Mouse (Mus musculus): ENCODE measurements around the gene Sec61a1.

The Sec61a1 gene

GRCm38 (mm10) chr6:88516667-88517066 is 2.0 kb downstream of the Sec61a1 start:
- no peak for DNase-seq (ENCODE audit: low spot score)

DNA sequence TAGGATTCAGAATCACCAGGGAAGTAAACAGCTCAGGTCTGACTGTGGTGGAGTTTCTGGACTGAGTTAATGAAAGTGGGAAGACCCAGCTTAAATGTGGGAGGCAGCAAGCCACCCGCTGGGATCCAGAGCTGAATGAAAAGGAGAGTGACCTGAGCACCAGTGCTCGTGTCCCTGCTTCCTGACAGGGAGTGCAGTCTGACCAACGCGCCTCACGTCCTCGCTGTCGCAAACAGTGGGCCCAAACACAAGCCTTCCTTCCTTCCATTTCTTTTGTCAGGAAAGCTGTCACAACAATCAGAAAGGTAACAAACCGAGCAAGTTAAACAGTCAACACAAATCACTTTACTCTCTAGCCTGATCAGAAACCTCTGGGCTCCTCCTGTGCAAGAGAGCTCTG is 2.7 kb downstream of the Sec61a1 start:
- no peak for DNase-seq (ENCODE audit: low spot score)

- no peak for DNase-seq (ENCODE audit: low spot score)
Measured at GRCm38 (mm10) chr6:88514546-88514945, 4.2 kb downstream of the Sec61a1 start.

DNA sequence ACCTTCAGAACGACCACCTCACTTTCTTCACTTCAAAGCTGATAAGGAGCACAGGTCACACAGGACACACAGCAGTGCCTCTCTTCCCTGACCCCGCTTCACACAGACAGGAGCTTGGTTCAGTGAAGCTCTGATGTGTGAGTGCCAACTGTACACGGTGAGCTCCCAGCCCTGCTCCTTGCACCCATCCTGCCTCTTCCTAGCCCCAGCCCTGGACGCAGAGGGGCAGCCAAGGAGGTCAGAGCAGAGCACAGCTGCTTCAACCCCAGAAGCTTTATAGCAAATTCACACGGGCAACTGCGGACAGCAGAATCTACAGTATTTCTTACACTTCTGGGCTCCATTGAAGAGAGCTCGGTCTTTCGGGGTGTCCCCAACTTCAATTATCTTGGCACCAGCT is 4.7 kb downstream of the Sec61a1 start:
- DNase-seq (ENCODE audit: low spot score): no peak

DNA sequence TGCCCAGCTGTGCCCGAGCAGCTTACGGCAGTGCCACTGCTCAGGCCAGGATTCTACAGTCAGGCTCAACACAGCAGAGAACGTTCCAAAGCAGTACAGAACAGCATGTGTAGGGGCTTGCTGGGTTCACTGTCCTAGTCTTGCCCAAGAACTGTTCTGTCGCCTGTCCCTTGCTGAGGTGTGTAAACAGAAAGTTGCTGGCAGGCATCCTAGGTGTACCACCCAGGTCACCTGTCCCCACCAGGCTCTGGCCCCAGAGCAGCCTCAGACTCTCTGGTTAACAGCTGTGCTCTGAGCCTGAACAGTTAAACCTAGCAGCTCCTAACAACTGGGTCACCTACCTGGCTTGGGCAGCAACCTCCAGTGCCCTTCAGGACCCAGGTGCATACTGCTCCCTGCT is 15.7 kb downstream of the Sec61a1 start:
- DNase-seq (ENCODE audit: low spot score): no peak

- DNase-seq (ENCODE audit: low spot score): no peak
Measured at GRCm38 (mm10) chr6:88502030-88502970, 16.4 kb downstream of the Sec61a1 start.

DNA sequence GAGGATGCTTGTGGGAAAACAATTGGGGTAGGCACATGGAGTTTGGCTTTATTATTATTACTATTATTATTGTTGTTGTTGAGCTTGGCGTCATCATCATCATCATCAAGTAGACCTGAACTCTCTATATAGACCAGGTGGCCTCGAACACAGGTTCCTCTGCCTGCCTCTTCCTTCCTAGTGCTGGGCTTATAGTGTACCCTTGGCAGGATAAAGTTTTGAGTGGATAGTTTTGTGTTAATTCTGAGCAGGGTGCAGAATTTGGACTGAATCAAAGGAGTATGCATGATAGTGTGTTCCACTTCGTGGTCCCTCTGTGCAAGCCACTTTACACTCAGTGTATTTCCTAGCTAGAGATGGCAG is 18.3 kb downstream of the Sec61a1 start:
- no peak for DNase-seq (ENCODE audit: low spot score)

- peak; percentile 82 for DNase-seq (ENCODE audit: low spot score)
Measured at GRCm38 (mm10) chr6:88499481-88500404, 19.0 kb downstream of the Sec61a1 start.

DNA sequence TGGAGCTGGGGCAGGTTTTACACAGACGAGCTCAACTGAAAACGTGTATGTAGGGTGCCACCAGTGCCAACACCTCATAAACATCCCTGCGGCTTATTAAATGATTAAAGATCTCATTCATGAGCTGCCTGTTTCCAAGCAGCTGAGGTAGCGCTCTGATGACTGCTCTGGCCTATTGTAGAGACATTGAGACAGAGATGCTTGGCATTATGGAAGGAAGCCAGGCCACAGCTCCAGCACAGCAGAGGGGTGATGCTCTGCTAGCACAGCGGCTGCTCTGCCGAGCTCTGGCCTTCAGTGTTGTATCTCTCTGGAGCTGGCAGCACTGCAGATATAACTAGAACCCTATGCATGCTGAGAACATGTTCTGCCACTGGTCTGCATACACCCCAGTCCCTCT is 25.0 kb downstream of the Sec61a1 start:
- no peak for DNase-seq (ENCODE audit: low spot score)

GRCm38 (mm10) chr6:88490629-88491354 is 27.9 kb downstream of the Sec61a1 start:
- no peak for DNase-seq (ENCODE audit: low spot score)

DNA sequence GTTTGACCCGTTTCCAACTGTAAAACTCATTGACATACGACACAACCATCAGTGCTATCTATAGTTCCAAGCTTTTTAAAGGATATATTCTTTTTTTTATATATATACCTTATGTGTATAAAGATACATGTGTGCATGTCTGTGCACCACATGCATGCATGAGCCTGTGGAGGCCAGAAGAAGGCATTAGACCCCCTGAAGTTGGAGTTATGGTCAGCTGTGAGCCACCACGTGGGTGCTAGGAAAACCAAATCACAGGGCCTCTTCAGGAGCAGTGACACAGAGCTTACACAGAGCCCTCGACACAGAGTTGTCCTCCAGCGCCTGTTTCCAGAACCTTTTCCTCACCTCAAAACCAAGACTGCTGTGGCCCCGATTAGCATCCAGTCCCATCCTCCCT is 28.9 kb downstream of the Sec61a1 start:
- no peak for DNase-seq (ENCODE audit: low spot score)

DNA sequence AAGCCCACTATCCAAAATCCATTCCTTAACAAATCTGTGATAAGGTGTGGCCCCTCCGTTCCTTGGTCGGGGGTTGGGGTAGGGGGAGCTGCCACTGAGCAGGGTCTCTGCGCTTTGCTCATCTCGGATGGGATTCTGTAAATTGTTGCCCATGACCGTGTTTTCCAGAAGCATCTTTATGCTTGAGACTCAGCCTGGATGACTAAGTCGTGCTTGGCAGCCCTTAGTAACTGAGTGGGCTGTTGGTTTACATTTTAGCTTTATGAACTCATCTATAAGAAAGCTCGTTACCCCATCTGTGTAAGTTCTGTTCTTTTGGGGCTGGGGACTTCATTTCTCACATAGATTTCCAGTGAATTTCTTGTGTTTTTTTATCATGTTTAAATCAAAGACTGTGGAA is 29.7 kb downstream of the Sec61a1 start:
- DNase-seq (ENCODE audit: low spot score): no peak

DNA sequence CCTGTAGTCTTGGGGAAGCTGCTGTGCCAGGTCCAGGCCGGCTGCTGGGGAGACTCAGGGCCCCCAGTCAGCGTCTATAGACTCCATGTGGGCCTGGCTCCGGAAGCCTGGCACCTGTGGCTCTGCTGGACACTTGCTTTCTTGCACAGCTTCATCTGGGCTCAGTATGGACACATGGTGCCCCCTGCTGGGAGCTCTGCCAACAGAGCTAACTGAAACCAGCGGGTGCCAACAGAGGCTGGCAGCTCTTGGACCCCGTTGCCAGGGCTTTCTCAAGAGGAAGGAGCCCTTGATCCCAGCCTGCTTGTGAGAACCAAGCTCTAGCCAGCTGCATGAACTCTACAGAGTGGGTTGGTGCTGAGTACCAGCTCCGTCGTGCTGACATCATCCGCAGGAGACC is 31.8 kb downstream of the Sec61a1 start:
- DNase-seq (ENCODE audit: low spot score): peak; percentile 58

- no peak for DNase-seq (ENCODE audit: low spot score)
Measured at GRCm38 (mm10) chr6:88485378-88485777, 33.3 kb downstream of the Sec61a1 start.

GRCm38 (mm10) chr6:88483913-88484312 is 34.8 kb downstream of the Sec61a1 start:
- no peak for DNase-seq (ENCODE audit: low spot score)

- DNase-seq (ENCODE audit: low spot score): no peak
Measured at GRCm38 (mm10) chr6:88483111-88483510, 35.6 kb downstream of the Sec61a1 start.

DNA sequence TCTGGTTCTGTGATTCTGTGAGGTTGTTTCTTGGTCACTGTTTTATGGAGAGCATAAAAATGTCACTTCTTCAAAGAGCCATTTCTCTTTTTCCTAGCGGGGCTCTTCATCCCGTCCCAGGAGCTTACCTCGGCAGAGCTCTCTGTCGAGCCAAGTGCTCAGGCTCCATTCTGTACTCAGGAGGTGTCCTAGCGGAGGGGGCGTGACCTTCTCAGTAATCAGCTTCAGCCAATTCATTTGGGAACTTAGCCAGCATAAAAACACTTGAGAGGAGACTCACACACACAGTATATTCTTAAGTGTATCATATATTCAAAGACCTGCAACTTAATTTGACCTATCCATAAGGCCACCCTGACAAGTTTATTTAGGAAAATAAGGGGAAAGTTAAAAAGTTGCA is 38.3 kb downstream of the Sec61a1 start:
- no peak for DNase-seq (ENCODE audit: low spot score)

DNA sequence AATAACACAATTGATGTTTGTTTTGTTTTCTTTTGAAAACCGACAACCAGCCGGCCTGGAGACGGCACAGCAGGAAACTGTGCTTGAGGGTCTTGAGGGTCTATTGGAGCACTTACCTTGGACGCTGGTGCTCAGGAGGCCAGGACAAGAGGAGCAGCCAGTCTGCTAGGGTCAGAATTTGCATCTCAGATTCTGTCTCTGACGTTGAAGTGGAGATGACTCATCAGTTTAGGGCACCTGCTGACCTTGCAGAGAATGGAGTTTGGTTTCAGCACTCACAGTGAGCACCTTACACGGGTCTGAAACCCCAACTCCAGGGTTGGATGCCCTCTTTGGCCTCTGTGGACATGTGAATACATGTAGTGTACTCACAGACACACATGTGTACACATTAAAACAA is 48.8 kb downstream of the Sec61a1 start:
- no peak for DNase-seq (ENCODE audit: low spot score)

GRCm38 (mm10) chr6:88465181-88465920 is 53.4 kb downstream of the Sec61a1 start, which contains the start of gene Ruvbl1:
TSS of gene Ruvbl1 (plus strand) at chr6:88465409.
- DNase-seq (ENCODE audit: low spot score): peak; percentile 97

DNA sequence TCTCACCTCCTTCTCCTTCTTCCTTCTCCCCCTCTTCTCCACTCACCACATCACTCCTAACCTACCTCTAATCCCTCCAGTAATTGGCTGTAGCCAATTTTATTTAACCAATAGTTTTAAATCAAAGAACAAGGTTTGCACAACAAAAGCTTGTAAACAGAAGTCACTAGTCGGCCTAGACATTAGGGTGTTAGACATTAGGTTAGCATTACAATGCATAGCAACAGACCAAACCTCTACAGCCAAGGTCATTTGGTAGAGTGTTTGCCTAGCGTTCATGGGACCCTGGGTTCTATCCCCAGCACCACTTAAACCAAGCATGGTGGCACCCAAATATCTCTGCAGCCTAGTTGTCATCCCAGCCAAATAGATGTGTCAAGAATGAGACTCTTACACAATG is 64.2 kb downstream of the Sec61a1 start:
- no peak for DNase-seq (ENCODE audit: low spot score)
